Mouse (Mus musculus): ENCODE measurements around the gene Slc2a9. TPM values are rescaled to one million over a fixed set of nuclear protein-coding genes. Genes with fewer than 3 reads are reported as not detected.

Slc2a9 gene
- total RNA-seq, 2 experiments from 2014 or later, result 3.4 to 4.2 TPM

DNA sequence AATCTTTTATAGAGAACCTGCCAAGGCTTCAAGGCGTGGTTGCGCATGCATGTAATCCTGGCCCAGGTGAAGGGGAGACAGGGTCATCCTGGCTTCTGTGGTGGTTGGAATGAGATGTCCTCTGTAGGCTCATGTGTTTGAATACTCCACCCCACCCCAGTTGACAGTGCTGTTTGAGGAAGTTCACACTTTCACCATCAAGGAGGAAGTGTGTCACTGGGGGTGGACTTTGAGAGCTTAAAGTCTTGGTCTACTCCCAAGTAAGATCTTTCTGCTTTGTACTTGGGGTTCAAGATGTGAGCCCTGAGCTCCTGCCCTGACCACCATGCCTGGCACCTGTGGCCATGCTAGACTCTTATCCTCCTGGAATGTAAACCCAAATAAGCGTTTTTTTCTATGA lies 100.7 kb downstream of the Slc2a9 start:
- peak; percentile 97 for ATAC-seq (replicated peaks; ENCODE audit: poor library complexity)

GRCm38 (mm10) chr5:38388857-38389256 lies 114.1 kb downstream of the Slc2a9 start:
- ATAC-seq (replicated peaks; ENCODE audit: poor library complexity), result no peak

DNA sequence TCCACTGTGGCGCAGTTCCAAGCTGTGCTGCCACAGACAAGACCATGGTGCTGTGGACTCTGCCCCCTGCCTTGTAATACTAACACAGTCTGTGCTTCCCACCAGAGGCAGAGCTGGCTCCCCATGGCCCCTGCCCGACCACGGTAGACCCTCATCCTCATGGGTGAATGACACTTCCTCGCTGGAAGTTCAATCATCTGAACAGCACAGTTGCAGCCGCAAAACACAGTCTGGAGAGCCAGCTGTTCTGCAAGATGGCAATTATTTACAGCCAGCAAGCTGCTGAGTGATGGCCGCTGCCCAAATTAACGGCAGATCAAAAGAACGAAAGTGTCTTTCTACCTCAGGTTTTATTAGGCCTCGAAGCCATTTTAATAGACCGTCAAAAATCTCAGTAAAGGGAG lies 114.5 kb downstream of the Slc2a9 start:
- no peak for ATAC-seq (replicated peaks; ENCODE audit: poor library complexity)

DNA sequence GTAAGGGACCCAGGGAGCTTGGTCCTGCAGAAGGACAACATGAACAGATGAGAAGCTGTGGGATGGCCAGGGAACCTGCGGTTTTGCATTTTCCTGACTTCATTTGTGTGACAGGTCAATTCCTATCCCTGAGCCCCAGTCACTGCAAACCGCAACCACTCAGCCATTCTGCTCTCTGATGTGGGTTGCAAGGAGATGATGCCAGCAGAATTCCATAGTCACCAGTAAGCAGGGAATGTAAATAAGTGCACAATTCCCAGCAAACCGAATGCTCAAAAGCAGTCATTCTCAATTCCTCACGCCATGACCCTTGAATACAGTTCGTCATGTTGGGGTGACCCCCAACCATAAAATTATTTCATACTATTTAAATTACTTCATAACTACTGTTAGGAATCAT lies 123.0 kb downstream of the Slc2a9 start:
- ATAC-seq (replicated peaks; ENCODE audit: poor library complexity), result no peak

DNA sequence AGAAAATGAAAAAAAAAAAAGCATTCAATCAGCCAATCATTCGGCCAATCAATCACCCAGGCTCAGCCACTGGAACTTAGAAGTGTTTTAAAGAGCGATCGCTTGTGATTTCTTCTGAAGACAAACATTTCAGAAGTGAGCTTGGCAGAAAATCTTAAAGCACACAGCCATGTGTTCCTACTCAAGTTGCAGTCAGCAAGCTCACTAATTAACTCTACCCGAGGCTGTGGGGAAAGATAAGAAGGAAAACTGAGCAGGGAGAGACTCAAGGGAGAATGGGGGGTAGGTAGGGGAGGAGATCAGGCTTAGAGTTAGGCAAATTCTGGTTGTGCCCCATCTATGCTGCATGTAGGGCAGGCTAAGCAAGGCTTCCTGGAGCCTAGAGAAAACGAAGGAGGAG lies 130.6 kb downstream of the Slc2a9 start:
- ATAC-seq (replicated peaks; ENCODE audit: poor library complexity), result no peak

GRCm38 (mm10) chr5:38371308-38371707 lies 131.6 kb downstream of the Slc2a9 start:
- ATAC-seq (replicated peaks; ENCODE audit: poor library complexity), result no peak

DNA sequence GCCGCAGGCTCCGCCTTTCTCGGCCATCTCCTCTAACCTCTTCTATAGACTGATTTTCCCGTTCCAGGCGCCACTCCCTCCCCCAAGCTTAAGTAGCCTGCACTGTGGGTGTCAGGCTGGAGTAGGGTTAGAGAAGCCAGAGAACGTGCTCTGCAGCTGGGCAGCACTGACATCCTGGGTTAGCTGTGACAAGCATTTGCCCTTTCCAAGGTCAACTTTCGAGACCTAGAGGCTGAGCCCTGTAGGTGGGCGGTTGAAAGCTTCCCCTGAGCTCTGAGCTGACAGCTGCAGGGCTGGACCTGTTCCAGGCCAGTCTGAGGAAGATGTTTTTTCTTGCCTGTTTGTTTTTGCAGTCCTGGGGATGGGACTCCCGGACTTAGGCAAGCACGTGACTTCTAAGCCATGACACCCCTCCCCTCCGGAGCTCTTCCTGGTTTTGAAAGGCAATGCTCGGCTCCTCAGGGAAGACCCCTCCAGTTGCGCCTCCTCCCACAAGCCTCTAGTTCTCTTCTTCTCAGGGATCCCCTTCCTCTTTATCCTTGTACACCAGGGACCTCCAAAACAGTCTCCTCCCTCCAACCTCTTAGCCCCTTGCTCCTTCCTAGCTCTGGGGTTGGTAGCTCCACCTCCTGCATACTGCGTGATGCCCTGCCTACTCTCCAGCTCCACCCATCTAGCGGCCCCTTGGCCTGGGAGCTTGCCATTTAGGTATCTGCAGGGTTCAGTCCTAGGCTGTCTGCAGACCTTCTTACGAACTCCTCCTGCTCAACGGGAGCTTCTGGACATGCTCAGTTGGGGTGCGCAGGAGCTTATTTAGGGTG lies 136.1 kb downstream of the Slc2a9 start:
- ATAC-seq (replicated peaks; ENCODE audit: poor library complexity), result peak; percentile 90

GRCm38 (mm10) chr5:38365521-38365920 lies 137.4 kb downstream of the Slc2a9 start:
- no peak for ATAC-seq (replicated peaks; ENCODE audit: poor library complexity)

DNA sequence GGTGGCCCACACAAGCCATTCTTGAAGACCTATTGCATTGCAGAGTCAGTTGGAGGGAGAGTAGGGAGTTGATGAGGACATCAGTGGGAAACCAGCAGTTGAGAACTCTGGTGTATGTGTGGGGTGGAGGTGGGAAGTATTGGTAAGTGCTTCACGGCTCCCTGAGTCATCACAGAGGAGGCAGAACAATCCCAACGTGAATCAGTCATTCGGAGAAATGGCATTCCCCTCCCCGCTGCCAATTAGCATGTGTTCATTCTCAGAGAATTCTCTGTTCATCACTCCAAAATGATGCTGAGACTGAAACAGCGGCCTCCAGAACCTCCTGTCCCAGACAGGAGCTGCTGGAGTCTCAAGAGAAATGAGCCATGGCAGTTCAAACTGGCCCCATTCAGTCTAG lies 138.5 kb downstream of the Slc2a9 start:
- ATAC-seq (replicated peaks; ENCODE audit: poor library complexity), result no peak

GRCm38 (mm10) chr5:38359716-38360115 lies 143.2 kb downstream of the Slc2a9 start:
- no peak for ATAC-seq (replicated peaks; ENCODE audit: poor library complexity)

DNA sequence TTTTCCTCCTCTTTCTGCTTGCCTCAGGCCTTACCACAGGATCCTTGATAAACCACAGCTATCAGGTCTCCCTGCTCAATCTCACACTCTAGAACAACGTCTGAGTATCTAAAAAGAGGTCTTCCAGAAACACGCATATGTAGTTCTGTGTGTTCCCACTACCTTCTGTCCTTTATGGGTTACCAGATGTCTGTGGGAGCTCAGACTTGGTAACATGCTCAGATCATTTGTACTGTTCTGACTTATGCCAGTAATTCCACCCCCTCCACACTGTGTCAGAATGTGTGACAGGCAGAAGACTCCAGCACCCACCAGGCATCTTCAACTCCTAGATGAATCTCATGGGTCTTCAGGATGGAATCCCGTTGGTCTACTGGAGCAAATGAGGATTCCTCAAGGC lies 146.0 kb downstream of the Slc2a9 start:
- no peak for ATAC-seq (replicated peaks; ENCODE audit: poor library complexity)

GRCm38 (mm10) chr5:38350351-38350929 lies 152.5 kb downstream of the Slc2a9 start:
- ATAC-seq (replicated peaks; ENCODE audit: poor library complexity), result no peak

- peak; percentile 76 for ATAC-seq (replicated peaks; ENCODE audit: poor library complexity)
Measured at GRCm38 (mm10) chr5:38346646-38347432, 156.1 kb downstream of the Slc2a9 start.

DNA sequence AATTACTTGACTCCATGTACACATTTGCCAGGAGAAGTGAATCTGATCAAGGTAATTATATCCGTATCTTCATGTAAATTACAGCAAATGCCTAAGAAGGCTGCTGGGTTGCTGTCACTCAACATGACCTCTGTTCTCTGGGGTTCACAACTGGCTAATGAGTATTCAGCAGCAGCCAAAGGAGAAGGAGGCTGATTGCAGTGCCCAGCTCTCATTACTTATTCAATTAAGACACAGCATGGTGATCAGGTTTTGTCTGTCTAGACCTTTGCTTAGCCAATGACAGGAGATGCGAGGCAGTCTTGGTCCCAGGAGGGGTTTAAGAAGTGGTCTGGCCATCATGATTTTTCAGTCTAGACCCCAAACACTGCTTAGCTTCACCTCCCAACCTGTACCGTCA lies 159.8 kb downstream of the Slc2a9 start:
- no peak for ATAC-seq (replicated peaks; ENCODE audit: poor library complexity)

- ATAC-seq (replicated peaks; ENCODE audit: poor library complexity), result no peak
Measured at GRCm38 (mm10) chr5:38334582-38334981, 168.4 kb downstream of the Slc2a9 start.

DNA sequence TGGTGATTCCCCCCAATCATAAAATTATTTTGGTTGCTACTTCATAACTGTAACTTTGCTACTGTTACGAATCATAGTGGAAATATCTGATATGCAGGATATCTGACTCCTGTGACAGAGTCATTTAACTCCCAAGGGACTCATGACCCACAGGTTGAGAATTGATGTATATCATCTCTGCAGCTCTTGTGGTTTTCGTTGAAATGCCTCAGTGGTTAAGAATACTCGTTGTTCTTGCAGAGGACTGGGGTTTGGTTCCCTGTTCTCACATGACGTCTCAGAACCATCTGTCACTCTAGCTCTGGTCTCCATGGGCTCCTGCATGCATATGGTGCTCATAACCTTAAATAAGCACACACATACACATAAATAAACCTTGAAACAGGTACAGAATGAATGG lies 169.6 kb downstream of the Slc2a9 start:
- no peak for ATAC-seq (replicated peaks; ENCODE audit: poor library complexity)

- ATAC-seq (replicated peaks; ENCODE audit: poor library complexity), result no peak; the same call in 1 of the 2 replicates
Measured at GRCm38 (mm10) chr5:38318966-38319786, 183.8 kb downstream of the Slc2a9 start, which contains the start of gene Drd5. Drd5 (plus strand) TSS chr5:38319367.

- no peak for ATAC-seq (replicated peaks; ENCODE audit: poor library complexity)
Measured at GRCm38 (mm10) chr5:38309795-38310194, 193.1 kb downstream of the Slc2a9 start.

GRCm38 (mm10) chr5:38308873-38309272 lies 194.1 kb downstream of the Slc2a9 start:
- ATAC-seq (replicated peaks; ENCODE audit: poor library complexity), result peak; percentile 79

- ATAC-seq (replicated peaks; ENCODE audit: poor library complexity), result peak; percentile 94
Measured at GRCm38 (mm10) chr5:38307255-38308101, 195.5 kb downstream of the Slc2a9 start.
